Mouse (Mus musculus) thymus, adult 2 months (tissue): ENCODE data around the gene D630039A03Rik. TPM values are rescaled to one million over a fixed set of nuclear protein-coding genes. Genes with fewer than 3 reads are reported as not detected.
A peak's percentile ranks its signal among the peaks of the same experiment; 100 is the strongest.
"Not testable (repeated sequence)": the region's sequence is repeated elsewhere in the genome, so short reads cannot be mapped to it uniquely, and the experiment has no call there.

Experiments
- DNase-seq: peaks from one replicate; pipeline ENCODE4 v3.0.0; 2021
- H3K27ac ChIP-seq: fragments of 200-500 bp; 2 replicates; pipeline ENCODE4 v1.5.1; 2012; ENCODE audit warnings: low read length, control low read depth; ENCODE audit not compliant: control insufficient read depth, insufficient read depth
- H3K27me3 ChIP-seq: fragments of 200-500 bp; 2 replicates; pipeline ENCODE4 v1.6.1; 2012; ENCODE audit warnings: mild to moderate bottlenecking, low read length, moderate library complexity, mixed read lengths; ENCODE audit not compliant: control insufficient read depth, insufficient read depth
- H3K36me3 ChIP-seq: fragments of 200-500 bp; 2 replicates; pipeline ENCODE4 v1.6.1; 2012; ENCODE audit warnings: mild to moderate bottlenecking, low read length, moderate library complexity; ENCODE audit not compliant: control insufficient read depth, insufficient read depth
- H3K4me1 ChIP-seq: fragments of 200-500 bp; replicated peaks from 2 replicates; pipeline ENCODE4 v1.6.1; 2012; ENCODE audit warnings: low read length; ENCODE audit not compliant: control insufficient read depth, insufficient read depth
- H3K4me3 ChIP-seq: fragments of 200-500 bp; 2 replicates; pipeline ENCODE4 v1.5.1; 2012; ENCODE audit warnings: mild to moderate bottlenecking, low read length, control low read depth, moderate library complexity; ENCODE audit not compliant: control insufficient read depth, insufficient read depth
- CTCF ChIP-seq: fragments of 200-500 bp; IDR thresholded peaks from 2 replicates; pipeline ENCODE4 v1.5.1; 2012; ENCODE audit warnings: mild to moderate bottlenecking, control low read depth, low read length, moderate library complexity, borderline replicate concordance; ENCODE audit not compliant: control insufficient read depth, poor library complexity, insufficient read depth; ENCODE audit errors: extremely low read depth
- POLR2A ChIP-seq: fragments of 200-500 bp; IDR thresholded peaks from 2 replicates; pipeline ENCODE4 v1.6.1; 2012; ENCODE audit warnings: mild to moderate bottlenecking, low read length, control low read depth, moderate library complexity; ENCODE audit not compliant: control insufficient read depth, poor library complexity, insufficient read depth; ENCODE audit errors: extremely low read depth
- WGBS: fragments of 180-500 bp; shearing (Covaris S2); methylation state at CpG from one replicate; pipeline ENCODE4 v1.1.7; 2018; 5-methylcytosine and 5-hydroxymethylcytosine counted together
- polyA plus RNA-seq: library from polyadenylated mRNA; depleted of rRNA; stranded (reverse); fragments of >200 nt; gene quantifications from 2 replicates; pipeline ENCODE4 v1.2.3, GENCODE M21; 2012

D630039A03Rik gene
- polyA plus RNA-seq, 1 experiment, result 0.26 TPM

- Histone ChIP-seq H3K4me1 (peaks cover 8% of the 10 kb centered on the region), H3K4me3 (no peak overlapping the region), H3K27me3 (no peaks in the 10 kb centered on the region), H3K36me3 (peaks cover 5% of the 10 kb centered on the region; the same call in 1 of the 2 replicates), H3K27ac (no peak overlapping the region)
- WGBS, result 94% methylated on average over 10 of the region's 10 CpGs
- DNase-seq, result no peak
- TF ChIP-seq POLR2A, result no peak
- TF ChIP-seq CTCF, result no peak
Measured at GRCm38 (mm10) chr4:57892001-57892586, 24.0 kb downstream of the D630039A03Rik start.

- TF ChIP-seq POLR2A (no peak), CTCF (no peak)
- no peak for DNase-seq
- Histone ChIP-seq H3K27ac (no peak overlapping the region), H3K36me3 (peaks cover 5% of the 10 kb centered on the region; the same call in 1 of the 2 replicates), H3K27me3 (no peaks in the 10 kb centered on the region), H3K4me1 (peaks cover 6% of the 10 kb centered on the region), H3K4me3 (no peak overlapping the region)
- WGBS, result 97% methylated on average over 8 of the region's 8 CpGs
Measured at GRCm38 (mm10) chr4:57889773-57890172, 26.3 kb downstream of the D630039A03Rik start.

- 93% methylated on average over 1 of the region's 1 CpGs for WGBS
- H3K27ac ChIP-seq, H3K36me3 ChIP-seq, DNase-seq, H3K27me3 ChIP-seq, H3K4me3 ChIP-seq: not testable (repeated sequence)
- H3K4me1 ChIP-seq, result peaks cover 10% of the 10 kb centered on the region
Measured at GRCm38 (mm10) chr4:57888978-57889377, 27.1 kb downstream of the D630039A03Rik start.

GRCm38 (mm10) chr4:57888246-57888645 lies 27.9 kb downstream of the D630039A03Rik start:
- 100% methylated on average over 2 of the region's 2 CpGs for WGBS
- Histone ChIP-seq H3K27me3 (no peaks in the 10 kb centered on the region), H3K36me3 (peaks cover 3% of the 10 kb centered on the region; the same call in 1 of the 2 replicates), H3K27ac (no peak overlapping the region), H3K4me1 (peaks cover 12% of the 10 kb centered on the region), H3K4me3 (no peak overlapping the region)
- no peak for DNase-seq
- TF ChIP-seq POLR2A (no peak), CTCF (no peak)

GRCm38 (mm10) chr4:57886888-57887230 lies 29.2 kb downstream of the D630039A03Rik start:
- no peak overlapping the region for H3K27ac ChIP-seq
- TF ChIP-seq CTCF (no peak), POLR2A (no peak)
- no peak overlapping the region for H3K4me3 ChIP-seq
- no peak for DNase-seq
- H3K27me3 ChIP-seq, result no peaks in the 10 kb centered on the region
- peaks cover 13% of the 10 kb centered on the region for H3K4me1 ChIP-seq
- 97% methylated on average over 3 of the region's 3 CpGs for WGBS
- no peaks in the 10 kb centered on the region for H3K36me3 ChIP-seq

GRCm38 (mm10) chr4:57886066-57886887 lies 29.8 kb downstream of the D630039A03Rik start:
- Histone ChIP-seq H3K4me3 (no peak overlapping the region), H3K36me3 (no peaks in the 10 kb centered on the region), H3K27ac (no peak overlapping the region), H3K4me1 (peaks cover 13% of the 10 kb centered on the region), H3K27me3 (no peaks in the 10 kb centered on the region)
- TF ChIP-seq CTCF (no peak), POLR2A (no peak)
- WGBS, result 20% methylated on average over 11 of the region's 11 CpGs
- peak; percentile 44 for DNase-seq

- H3K27me3 ChIP-seq, result no peaks in the 10 kb centered on the region
- DNase-seq, result no peak
- no peak overlapping the region for H3K4me3 ChIP-seq
- no peaks in the 10 kb centered on the region for H3K36me3 ChIP-seq
- H3K27ac ChIP-seq, result no peak overlapping the region
- 81% methylated on average over 2 of the region's 2 CpGs for WGBS
- no peak for TF ChIP-seq CTCF
- no peak for TF ChIP-seq POLR2A
- H3K4me1 ChIP-seq, result peaks cover 13% of the 10 kb centered on the region
Measured at GRCm38 (mm10) chr4:57885186-57885585, 30.9 kb downstream of the D630039A03Rik start.
